Mouse (Mus musculus) T-helper 1 cell (primary cell): Measurements from ENCODE around the gene Xbp1.

Source experiments
- in situ Hi-C: fragments of 300-600 bp; cut with MboI, MseI; formaldehyde crosslinking; loops from one replicate; pipeline ENCODE4 v1.15.1; 2025; ENCODE audit warnings: high pct_unique_total_duplicates

Xbp1 gene

DNA sequence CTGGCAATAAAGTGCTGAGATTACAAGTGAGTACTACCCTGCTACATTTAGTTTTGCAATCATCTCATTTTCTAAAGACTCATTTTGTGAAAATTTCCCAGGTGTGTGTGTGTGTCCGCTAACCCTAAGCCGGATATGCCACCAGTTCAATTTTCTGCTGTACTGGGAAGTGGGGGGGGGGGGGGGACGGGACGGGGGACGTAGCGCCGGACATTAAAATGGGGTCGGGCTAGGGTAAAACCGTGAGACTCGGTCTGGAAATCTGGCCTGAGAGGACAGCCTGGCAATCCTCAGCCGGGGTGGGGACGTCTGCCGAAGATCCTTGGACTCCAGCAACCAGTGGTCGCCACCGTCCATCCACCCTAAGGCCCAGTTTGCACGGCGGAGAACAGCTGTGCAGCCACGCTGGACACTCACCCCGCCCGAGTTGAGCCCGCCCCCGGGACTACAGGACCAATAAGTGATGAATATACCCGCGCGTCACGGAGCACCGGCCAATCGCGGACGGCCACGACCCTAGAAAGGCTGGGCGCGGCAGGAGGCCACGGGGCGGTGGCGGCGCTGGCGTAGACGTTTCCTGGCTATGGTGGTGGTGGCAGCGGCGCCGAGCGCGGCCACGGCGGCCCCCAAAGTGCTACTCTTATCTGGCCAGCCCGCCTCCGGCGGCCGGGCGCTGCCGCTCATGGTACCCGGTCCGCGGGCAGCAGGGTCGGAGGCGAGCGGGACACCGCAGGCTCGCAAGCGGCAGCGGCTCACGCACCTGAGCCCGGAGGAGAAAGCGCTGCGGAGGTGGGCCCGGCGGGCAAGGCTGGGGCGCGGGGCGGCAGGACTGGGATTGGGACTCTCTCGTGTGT lies at the start of gene Xbp1:
Gene Xbp1, plus strand, starts transcription at position 248 of the 854 bp plus-strand sequence.
- in situ Hi-C loops, result loop anchor here (5.0 kb wide), 1 partner anchor 33 kb away; no protein-coding TSS in a partner anchor

DNA sequence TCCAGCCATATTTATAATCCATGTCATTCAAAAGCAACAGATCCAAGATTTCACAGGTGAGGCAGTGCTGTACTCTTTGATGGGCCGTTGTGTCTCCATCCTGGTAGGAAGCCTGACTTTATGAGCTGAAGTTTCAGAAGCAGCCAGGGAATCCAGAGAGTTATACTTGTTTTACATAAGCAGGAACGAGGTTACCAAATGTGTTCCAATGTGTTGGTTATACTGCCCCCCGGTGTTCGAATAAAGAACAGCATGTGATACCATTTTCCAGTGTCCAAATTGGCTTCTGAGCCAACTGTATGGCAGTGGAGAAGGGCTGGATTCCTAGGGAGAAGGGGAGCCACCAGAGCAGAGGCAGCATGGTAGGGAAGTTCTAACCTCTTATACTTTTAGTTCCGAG lies 46.3 kb upstream of the Xbp1 start:
- in situ Hi-C loops, result loop anchor here (10.0 kb wide), 1 partner anchor 289 kb away; no protein-coding TSS in a partner anchor

- in situ Hi-C loops, result loop anchor here (10.0 kb wide), 1 partner anchor 291 kb away; no protein-coding TSS in a partner anchor
These were observed 44.8 kb upstream of the Xbp1 start for GRCm38 (mm10) chr11:5475556-5476118.

DNA sequence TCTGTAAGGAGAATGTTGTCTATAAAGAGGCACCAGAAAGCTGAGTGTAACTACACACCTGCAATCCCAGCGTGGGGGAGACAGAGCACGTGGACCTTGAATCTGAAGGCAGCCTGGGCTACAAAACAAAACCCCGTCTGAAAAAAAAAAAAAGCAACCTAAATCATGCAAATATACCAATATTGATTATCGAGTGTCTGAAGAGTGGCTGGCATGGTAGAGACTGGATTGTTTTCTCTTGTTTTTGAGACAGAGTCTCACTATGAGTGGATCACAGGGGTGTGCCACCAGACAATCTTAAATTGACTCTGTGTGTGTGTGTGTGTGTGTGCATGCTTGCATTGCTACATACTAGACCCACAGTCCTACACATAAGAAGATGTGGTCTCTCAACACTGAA lies 43.7 kb upstream of the Xbp1 start:
- in situ Hi-C loops, result loop anchor here (10.0 kb wide), 1 partner anchor 292 kb away; no protein-coding TSS in a partner anchor

GRCm38 (mm10) chr11:5478193-5478592 lies 42.3 kb upstream of the Xbp1 start:
- in situ Hi-C loops, result loop anchor here (10.0 kb wide), 1 partner anchor 293 kb away; no protein-coding TSS in a partner anchor

GRCm38 (mm10) chr11:5478831-5479230 lies 41.6 kb upstream of the Xbp1 start:
- in situ Hi-C loops, result loop anchor here (10.0 kb wide), 1 partner anchor 294 kb away; no protein-coding TSS in a partner anchor

DNA sequence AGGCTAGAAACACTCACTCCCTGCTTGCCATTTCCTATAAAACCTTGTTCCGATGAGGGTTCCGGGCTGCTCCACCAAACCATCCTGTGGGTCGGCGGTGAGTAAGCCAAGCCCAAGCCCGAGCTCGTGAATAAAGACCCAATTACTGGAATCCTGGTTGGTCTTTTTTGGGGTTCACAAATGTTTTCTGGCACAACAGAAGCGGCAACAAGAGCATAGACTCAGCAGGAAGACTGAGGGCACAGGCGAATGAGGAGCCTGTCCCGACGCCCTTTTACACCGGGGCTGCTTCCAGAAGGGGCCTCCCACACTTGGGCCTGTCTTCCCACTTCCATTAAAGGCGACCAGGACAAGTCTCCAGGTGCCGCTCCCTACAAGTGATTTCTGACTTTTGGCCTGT lies 37.9 kb upstream of the Xbp1 start:
- in situ Hi-C loops, result no loop called here

DNA sequence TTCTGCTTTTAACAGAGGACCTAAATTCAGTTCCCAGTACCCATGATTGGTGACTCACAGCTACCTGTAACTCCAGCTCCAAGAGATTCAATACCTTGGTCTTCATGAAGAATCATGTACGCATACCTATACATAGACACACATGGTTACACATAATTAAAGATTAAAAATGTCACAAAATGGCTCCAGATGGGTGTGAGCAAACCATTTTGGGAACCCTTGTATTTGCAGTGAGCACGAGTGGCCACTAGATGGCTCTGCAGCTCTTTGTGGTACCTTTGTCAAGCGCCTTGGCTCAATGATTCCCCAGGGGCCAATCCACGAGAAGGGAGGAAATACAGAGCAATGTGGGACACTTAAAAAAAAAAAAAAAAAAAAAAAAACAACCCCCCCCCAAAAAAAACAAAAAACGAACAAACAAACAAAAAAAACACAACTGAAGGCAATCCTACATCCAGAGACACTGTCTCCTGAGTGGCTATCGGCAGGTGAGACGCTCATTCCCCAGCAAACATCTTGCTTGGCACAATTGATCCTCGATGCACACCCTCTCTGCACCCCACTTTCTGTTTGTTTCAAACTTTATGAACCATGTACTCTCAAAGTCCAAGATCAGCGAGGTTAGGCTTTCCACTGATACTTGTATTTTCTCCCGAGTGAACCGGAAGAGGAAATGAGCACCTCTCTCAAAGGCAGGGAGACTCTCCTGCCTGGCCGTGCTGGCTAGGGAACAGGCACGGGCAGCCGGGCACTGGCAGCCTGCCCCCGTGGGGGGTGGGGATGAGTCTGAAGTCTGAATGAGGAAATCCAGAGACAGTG lies 35.1 kb upstream of the Xbp1 start:
- in situ Hi-C loops, result loop anchor here (5.0 kb wide), 1 partner anchor 37 kb away; the partner anchor contains the start of gene Xbp1

DNA sequence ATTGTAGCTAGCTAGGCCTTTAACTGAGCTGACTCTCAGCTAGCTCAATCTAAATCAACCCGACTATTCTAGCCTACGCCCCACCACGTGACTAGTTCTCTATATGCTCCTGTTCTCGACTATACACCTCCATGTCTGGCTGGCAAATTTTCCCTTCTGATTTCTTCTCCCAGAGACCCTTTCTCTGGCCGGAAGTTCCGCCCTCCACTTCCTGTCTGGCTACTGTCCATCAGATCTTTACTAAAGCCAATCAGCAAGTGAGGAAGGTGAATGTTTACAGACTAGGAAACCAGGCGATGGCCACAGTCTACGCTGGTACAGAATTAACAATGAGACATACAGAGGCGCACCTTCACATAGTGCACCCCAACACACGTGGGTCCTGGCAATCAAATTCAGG lies 31.0 kb upstream of the Xbp1 start:
- in situ Hi-C loops, result loop anchor here (5.0 kb wide), 1 partner anchor 33 kb away; the partner anchor contains the start of gene Xbp1

GRCm38 (mm10) chr11:5490989-5491656 lies 29.3 kb upstream of the Xbp1 start:
- in situ Hi-C loops, result loop anchor here (5.0 kb wide), 1 partner anchor 136 kb away; no protein-coding TSS in a partner anchor

DNA sequence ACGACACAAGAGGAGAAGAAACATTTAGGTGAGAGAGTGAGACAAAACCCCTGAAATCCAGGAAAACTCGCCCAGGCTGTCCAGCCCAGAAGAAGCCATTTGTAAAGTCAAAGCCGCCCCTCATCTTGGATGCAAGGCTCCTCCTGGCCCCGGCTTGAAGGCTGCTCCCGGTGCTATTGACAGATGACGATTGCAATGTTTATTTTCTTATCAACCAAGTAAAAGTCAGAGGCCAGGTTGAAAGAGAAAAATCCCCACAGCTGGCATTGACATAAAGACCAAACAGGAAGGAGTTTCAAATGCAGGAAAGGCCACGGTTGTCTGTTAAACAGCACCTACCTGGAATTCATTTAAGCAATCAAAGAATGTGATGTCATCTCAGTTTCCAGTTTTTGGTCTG lies 28.5 kb upstream of the Xbp1 start:
- in situ Hi-C loops, result loop anchor here (5.0 kb wide), 1 partner anchor 135 kb away; no protein-coding TSS in a partner anchor

DNA sequence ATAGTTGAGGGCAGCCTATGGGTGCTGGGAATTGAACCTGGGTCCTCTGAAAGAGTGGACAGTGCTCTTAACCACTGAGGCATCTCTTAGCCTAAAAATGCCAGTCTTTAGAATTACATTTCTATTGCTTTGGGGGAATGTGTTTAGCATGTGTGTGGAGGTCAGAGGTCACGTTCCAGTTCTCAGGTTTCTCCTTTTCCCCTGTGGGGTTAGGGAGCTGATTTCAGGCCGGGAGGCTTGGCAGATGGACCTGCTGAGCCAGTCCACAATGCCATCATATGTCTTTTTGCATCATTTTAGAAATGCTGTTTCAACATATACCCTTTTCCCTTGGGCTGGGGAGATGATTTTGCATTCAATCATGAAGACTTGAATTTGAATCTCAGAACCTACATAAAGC lies 26.6 kb upstream of the Xbp1 start:
- in situ Hi-C loops, result loop anchor here (5.0 kb wide), 1 partner anchor 133 kb away; no protein-coding TSS in a partner anchor

DNA sequence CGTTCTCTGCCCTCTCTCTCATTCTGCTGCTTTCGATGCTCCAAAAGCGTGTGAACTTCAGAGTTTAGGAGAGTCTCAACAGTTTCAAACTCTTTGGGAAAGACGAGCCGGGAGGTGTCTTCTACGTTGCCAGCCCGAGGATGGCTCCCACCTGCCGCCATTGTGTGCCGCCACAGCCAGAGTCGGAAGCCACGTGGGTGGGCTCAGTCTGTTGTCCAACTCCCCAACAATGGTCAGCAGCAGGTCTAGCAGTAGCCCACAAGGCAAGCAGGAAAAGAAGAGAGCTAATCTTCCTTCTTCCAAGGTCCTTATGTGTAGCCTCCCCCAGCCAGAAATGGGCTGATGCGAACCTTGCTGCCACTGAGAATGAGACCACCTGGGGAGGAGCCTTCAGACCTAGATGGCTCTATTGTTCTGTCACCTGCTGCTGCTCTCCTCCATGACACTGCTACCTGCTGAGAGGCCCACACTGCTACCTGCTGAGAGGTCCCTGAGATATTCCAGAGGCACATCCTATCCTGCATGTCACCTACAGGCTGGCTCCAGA lies 25.1 kb upstream of the Xbp1 start:
- in situ Hi-C loops, result no loop called here

GRCm38 (mm10) chr11:5495906-5496305 lies 24.6 kb upstream of the Xbp1 start:
- in situ Hi-C loops, result no loop called here

DNA sequence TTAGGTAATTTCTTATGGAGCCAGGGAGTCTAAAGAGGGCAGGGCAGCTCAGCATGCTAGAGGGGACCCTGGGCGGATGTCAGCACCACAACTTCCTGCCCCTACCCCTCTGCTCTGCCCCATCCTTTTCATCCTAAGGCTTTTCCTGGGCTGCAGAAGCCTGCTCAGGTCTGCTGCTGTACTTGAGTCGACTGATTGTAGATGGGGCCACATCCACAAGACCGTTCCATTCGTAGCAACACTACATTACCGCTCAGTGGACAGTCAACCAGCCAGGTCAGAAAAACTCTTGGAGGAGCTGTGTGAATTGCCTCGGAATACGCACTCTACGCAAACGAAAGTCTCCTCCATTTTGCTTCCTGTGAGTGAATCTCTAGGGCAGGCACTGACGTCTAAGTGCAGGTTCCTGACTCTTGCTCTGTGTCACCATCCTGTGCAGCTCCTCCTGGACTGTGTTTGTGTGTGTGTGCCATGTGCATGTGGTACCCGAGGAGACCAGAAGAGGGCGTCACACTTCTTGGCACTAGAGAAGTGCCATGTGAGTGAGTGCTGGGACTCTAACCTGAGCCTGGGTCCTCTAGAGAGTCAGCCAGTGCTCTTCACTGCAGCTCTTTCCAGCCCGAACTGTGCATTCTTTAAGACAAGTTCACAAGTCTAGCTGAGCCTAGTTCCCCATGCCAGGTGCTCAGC lies 23.8 kb upstream of the Xbp1 start:
- in situ Hi-C loops, result no loop called here

DNA sequence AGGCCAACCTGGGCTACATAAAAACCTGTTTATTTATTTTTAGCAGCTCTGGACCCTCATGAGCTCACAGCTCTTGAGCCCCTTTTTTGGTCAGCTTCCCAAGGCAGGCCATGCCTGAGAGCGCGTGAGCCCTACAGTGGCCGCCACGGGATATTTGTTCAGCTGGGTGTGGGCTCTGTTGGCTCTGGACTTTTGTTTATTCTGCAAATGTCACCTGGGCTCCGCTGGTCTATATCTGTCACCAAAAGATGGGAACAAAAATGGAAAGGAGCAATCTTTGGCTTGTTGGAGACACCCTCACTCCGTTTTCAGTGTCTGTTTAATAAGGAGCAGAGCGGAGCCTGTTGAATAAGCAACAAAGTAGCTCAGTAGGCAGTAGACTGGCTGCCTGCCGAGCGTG lies 22.0 kb upstream of the Xbp1 start:
- in situ Hi-C loops, result no loop called here

GRCm38 (mm10) chr11:5498931-5499661 lies 21.4 kb upstream of the Xbp1 start:
- in situ Hi-C loops, result no loop called here

- in situ Hi-C loops, result no loop called here
These were observed 20.4 kb upstream of the Xbp1 start for GRCm38 (mm10) chr11:5499961-5500644.
